Mouse (Mus musculus) midbrain, postnatal 0 days (tissue): ENCODE data around the gene Itsn2. TPM values are rescaled to one million over a fixed set of nuclear protein-coding genes. Genes with fewer than 3 reads are reported as not detected.
"Not testable (repeated sequence)": the region's sequence is repeated elsewhere in the genome, so short reads cannot be mapped to it uniquely, and the experiment has no call there.

Experiments used
- ATAC-seq: fragments of 200-750 bp; cut with Nextera tagmentation; 2 replicates; pipeline ENCODE4 v1.8.0; 2017; ENCODE audit warnings: moderate number of reproducible peaks, mild to moderate bottlenecking, moderate TSS enrichment, moderate library complexity; ENCODE audit not compliant: low FRiP score
- DNase-seq: peaks from one replicate; pipeline ENCODE4 v3.0.0-alpha.2; 2015; ENCODE audit warnings: low spot score
- H3K27ac ChIP-seq: fragments of 300-500 bp; sonication (generic); 2 replicates; pipeline ENCODE4 v1.5.1; 2014; ENCODE audit warnings: low read depth, mild to moderate bottlenecking, low read length, mixed read lengths
- H3K27me3 ChIP-seq: fragments of 300-500 bp; sonication (generic); 2 replicates; pipeline ENCODE4 v1.6.1; 2014; ENCODE audit warnings: low read length, control low read depth, mixed read lengths; ENCODE audit not compliant: insufficient read depth
- H3K36me3 ChIP-seq: fragments of 300-500 bp; sonication (generic); 2 replicates; pipeline ENCODE4 v1.6.1; 2014; ENCODE audit warnings: low read length, control low read depth, mixed read lengths; ENCODE audit not compliant: insufficient read depth
- H3K4me1 ChIP-seq: fragments of 300-500 bp; sonication (generic); 2 replicates; pipeline ENCODE4 v1.6.1; 2014; ENCODE audit warnings: mild to moderate bottlenecking, control low read depth, antibody characterized with exemption, low read length, mixed read lengths; ENCODE audit not compliant: insufficient read depth
- H3K4me2 ChIP-seq: fragments of 300-500 bp; sonication (generic); 2 replicates; pipeline ENCODE4 v1.6.1; 2014; ENCODE audit warnings: low read depth, mild to moderate bottlenecking, low read length, mixed read lengths; ENCODE audit not compliant: poor library complexity, severe bottlenecking
- H3K4me3 ChIP-seq: fragments of 300-500 bp; sonication (generic); 2 replicates; pipeline ENCODE4 v1.5.1; 2014; ENCODE audit warnings: low read depth, mild to moderate bottlenecking, low read length, moderate library complexity
- H3K9ac ChIP-seq: fragments of 300-500 bp; sonication (generic); replicated peaks from 2 replicates; pipeline ENCODE4 v1.6.1; 2014; ENCODE audit warnings: mild to moderate bottlenecking, low read length, moderate library complexity, mixed read lengths; ENCODE audit not compliant: poor library complexity, severe bottlenecking
- H3K9me3 ChIP-seq: fragments of 300-500 bp; sonication (generic); 2 replicates; pipeline ENCODE4 v1.6.1; 2016; ENCODE audit warnings: low read length, control low read depth
- CTCF ChIP-seq: IDR thresholded peaks from 2 replicates; pipeline ENCODE4 v1.5.1; 2016; ENCODE audit warnings: antibody characterized with exemption, mild to moderate bottlenecking
- WGBS: fragments of 180-500 bp; shearing (Covaris S2); extraction: QIAGEN DNeasy Blood & Tissue Kit; methylation state at CpG from one replicate; pipeline ENCODE4 v1.1.7; 2014; 5-methylcytosine and 5-hydroxymethylcytosine counted together
- polyA plus RNA-seq: library from polyadenylated mRNA; unstranded; fragments of >200 nt; fragmentation: Nextera tagmentation; extraction: Ambion mirVana; gene quantifications from 2 replicates; pipeline ENCODE4 v1.2.1, GENCODE M21; 2015
- total RNA-seq: library from RNA; depleted of rRNA; stranded (reverse); fragments of >200 nt; gene quantifications from 2 replicates; pipeline ENCODE4 v1.2.3, GENCODE M21; 2014

Gene Itsn2
- total and polyA plus RNA-seq, 2 experiments from 2014 or later = 20.6 to 27.1 TPM

DNA sequence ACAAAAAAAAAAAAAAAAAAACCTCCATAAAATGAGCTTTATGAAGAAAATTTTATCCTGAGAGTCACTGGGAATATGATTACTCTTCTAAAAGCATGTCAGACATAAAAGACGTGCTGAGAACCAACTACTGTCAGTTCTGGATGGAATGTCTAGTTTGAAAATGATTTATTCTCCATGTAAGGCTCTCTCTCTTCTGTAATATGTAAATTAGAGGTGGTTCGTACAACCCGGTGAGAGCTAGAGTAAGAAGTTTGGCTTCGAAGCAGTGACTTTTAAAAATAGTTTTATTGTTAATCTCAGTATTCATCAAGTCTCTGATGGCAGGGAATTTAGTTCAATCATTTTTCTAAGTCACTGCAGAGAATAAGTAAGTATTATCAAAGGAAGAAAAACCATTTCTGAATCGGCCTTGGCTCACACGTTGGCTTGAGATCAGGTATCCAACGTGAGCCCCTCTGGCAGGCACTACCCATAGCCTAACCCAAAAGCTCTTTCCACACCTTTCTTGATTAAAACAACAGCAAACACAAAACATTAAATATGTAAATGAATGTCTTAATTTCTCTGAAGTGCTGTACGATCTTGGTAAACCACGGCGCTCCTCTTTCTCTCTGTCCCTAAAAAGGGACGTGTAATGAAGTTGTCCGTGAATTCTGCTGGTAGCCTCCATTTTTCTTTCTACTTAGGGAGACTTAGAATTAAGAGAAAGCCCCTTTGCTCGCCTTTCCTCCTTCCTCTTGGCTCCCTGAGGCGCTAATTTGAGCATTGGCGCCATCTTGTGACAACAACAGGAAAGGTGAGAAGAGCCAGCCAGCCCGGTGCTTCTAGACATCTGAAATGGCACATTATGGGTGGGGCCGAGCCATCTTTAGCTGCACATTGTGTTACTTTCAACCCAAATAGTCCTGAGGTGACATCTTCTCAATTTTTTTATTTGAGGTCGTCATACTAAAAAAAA lies 44.1 kb upstream of the Itsn2 start:
- Histone ChIP-seq H3K4me2 (peak overlapping the region; percentile 49), H3K9ac (peak overlapping the region; percentile 29; the same call in 1 of the 2 replicates), H3K4me3 (peak overlapping the region; percentile 22; the same call in 1 of the 2 replicates), H3K27ac (no peak overlapping the region), H3K9me3 (no peaks in the 10 kb centered on the region), H3K27me3 (no peaks in the 10 kb centered on the region), H3K36me3 (no peaks in the 10 kb centered on the region), H3K4me1 (no peaks in the 10 kb centered on the region)
- WGBS = 15% methylated on average over 18 of the region's 18 CpGs
- TF ChIP-seq CTCF = peak; percentile 93
- ATAC-seq (peak; percentile 70), DNase-seq (peak; percentile 92)

DNA sequence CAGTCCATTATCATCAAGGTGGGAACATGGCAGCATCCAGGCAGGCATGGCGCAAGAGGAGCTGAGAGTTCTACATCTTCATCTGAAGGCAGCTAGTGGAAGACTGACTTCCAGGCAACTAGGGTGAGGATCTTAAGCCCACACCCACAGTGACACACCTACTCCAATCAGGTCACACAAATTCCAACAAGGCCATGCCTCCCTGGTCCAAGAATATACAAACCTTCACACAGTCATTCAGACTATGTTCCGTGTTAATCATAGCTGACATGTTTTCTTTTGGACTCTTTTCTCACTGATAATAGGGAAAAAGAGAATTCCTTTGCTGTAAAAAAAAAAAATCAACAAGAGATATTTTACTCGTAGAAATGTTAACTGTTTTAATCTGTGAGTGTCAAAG lies 38.7 kb upstream of the Itsn2 start:
- not testable (repeated sequence) for H3K9ac ChIP-seq, H3K27ac ChIP-seq, H3K4me3 ChIP-seq, H3K27me3 ChIP-seq, H3K4me2 ChIP-seq, H3K9me3 ChIP-seq, H3K4me1 ChIP-seq, H3K36me3 ChIP-seq, DNase-seq, ATAC-seq
- 82% methylated on average over 3 of the region's 3 CpGs for WGBS

- Histone ChIP-seq H3K4me2 (no peak overlapping the region), H3K9me3 (no peaks in the 10 kb centered on the region), H3K27me3 (no peaks in the 10 kb centered on the region), H3K9ac (no peak overlapping the region), H3K36me3 (no peaks in the 10 kb centered on the region), H3K4me3 (no peak overlapping the region), H3K27ac (no peak overlapping the region), H3K4me1 (no peaks in the 10 kb centered on the region)
- no peak for DNase-seq
- 66% methylated on average over 5 of the region's 6 CpGs for WGBS
- TF ChIP-seq CTCF = no peak
- no peak for ATAC-seq
Measured at GRCm38 (mm10) chr12:4555451-4555850, 37.0 kb upstream of the Itsn2 start.

- no peak for TF ChIP-seq CTCF
- DNase-seq (no peak), ATAC-seq (no peak)
- no peaks in the 10 kb centered on the region for H3K4me1 ChIP-seq
- no peak overlapping the region for H3K4me3 ChIP-seq
- 86% methylated on average over 9 of the region's 9 CpGs for WGBS
- no peaks in the 10 kb centered on the region for H3K36me3 ChIP-seq
- H3K4me2 ChIP-seq = no peak overlapping the region
- no peaks in the 10 kb centered on the region for H3K27me3 ChIP-seq
- no peak overlapping the region for H3K9ac ChIP-seq
- H3K27ac ChIP-seq = no peak overlapping the region
- no peaks in the 10 kb centered on the region for H3K9me3 ChIP-seq
Measured at GRCm38 (mm10) chr12:4556891-4557290, 35.5 kb upstream of the Itsn2 start.

- ATAC-seq (no peak), DNase-seq (no peak)
- WGBS = 79% methylated on average over 3 of the region's 3 CpGs
- H3K4me2 ChIP-seq = no peak overlapping the region
- H3K9ac ChIP-seq = no peak overlapping the region
- TF ChIP-seq CTCF = no peak
- H3K9me3 ChIP-seq = no peaks in the 10 kb centered on the region
- no peaks in the 10 kb centered on the region for H3K27me3 ChIP-seq
- H3K4me3 ChIP-seq = no peak overlapping the region
- H3K27ac ChIP-seq = no peak overlapping the region
- H3K4me1 ChIP-seq = no peaks in the 10 kb centered on the region
- no peaks in the 10 kb centered on the region for H3K36me3 ChIP-seq
Measured at GRCm38 (mm10) chr12:4557436-4557835, 35.0 kb upstream of the Itsn2 start.

DNA sequence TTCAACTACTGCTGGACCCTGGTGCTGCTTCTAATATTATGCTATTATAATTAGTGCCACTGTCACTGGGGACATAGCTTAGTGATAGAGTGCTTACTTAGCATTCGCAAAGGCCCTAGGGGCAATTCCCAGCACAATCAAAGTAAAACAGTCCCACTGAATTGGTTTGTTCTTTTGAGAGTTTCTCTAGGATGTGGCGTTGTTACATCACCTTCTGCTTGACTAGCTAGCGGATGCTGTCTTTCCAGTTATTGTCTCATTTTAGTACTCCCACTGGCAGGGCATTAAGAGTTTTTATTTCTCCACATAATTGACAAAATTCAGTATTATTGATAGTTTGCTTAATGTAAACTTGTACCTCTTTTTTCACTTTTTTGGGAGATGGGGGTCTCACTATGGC lies 34.4 kb upstream of the Itsn2 start:
- ATAC-seq (no peak), DNase-seq (no peak)
- no peaks in the 10 kb centered on the region for H3K27me3 ChIP-seq

More for the DNA sequence above, 34.4 kb upstream of the Itsn2 start:
- no peak for TF ChIP-seq CTCF
- Histone ChIP-seq H3K4me2 (no peak overlapping the region), H3K9ac (no peak overlapping the region), H3K27ac (no peak overlapping the region), H3K9me3 (no peaks in the 10 kb centered on the region), H3K36me3 (no peaks in the 10 kb centered on the region), H3K4me1 (no peaks in the 10 kb centered on the region), H3K4me3 (no peak overlapping the region)
- 79% methylated on average over 3 of the region's 3 CpGs for WGBS
